In the genomic region with DNA sequence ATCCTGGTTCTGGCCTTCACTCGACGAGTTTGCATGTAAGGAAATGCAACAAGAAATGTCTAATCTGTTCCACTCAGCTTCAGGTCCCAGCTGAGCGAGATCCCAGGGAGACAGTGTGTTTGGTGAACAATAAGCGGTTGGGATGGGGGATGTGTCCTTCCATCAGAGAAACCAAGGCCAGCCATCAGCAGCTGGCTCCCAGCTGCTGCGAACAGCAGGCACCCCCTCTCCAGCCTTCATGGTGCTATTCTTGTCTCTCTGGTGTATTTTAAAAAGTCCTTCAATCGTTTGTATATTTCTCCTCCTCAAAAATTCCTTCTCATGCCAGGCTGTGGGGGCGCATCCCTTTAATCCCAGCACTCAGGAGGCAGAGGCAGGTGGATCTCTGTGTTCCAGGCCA, we compare ENCODE assay signal across 17 mouse cellular contexts. TPM values are rescaled to one million over a fixed set of nuclear protein-coding genes. Genes with fewer than 3 reads are reported as not detected.
DNase-seq lines count a peak whose midpoint lies in the region; ATAC-seq and TF ChIP-seq lines count a peak whose summit lies in the region.
"Had no signal": no experiment of that assay in that cellular context is flagged by ENCODE, and none has a peak within 500 bp of the region (broad histone marks: within the 10 kb centered on the region; RNA-seq: fewer than 3 reads in every experiment).

No protein-coding gene starts in this region.

- peak overlapping the region; percentile 57 for H3K27ac ChIP-seq in intestine, embryonic 14.5 days (ENCODE audit: low read depth)
- no peak overlapping the region for H3K27ac ChIP-seq in intestine, embryonic 16.5 days (ENCODE audit: low read length)
- H3K27ac ChIP-seq in testis, adult 2 months (ENCODE audit: control insufficient read depth, insufficient read depth, low read depth, low read length), result 0 out of 2 replicates have a peak overlapping the region, but pooled peaks have one; percentile 0
- no peak overlapping the region for H3K27ac ChIP-seq in midbrain, embryonic 14.5 days (replicated peaks; ENCODE audit: low read depth, low read length)
- H3K27ac ChIP-seq: limb, embryonic 15.5 days; neural tube, embryonic 12.5 days had no signal

- H3K4me1 ChIP-seq in intestine, embryonic 14.5 days (replicated peaks; ENCODE audit: control insufficient read depth, insufficient read depth, low read length), result peaks cover 14% of the 10 kb centered on the region
- peaks cover 24% of the 10 kb centered on the region; the same call in 1 of the 2 replicates for H3K4me1 ChIP-seq in intestine, embryonic 16.5 days (ENCODE audit: control insufficient read depth, insufficient read depth, low read length)
- peaks cover 4% of the 10 kb centered on the region for H3K4me1 ChIP-seq in testis, adult 2 months (ENCODE audit: control insufficient read depth, insufficient read depth, low read length)
- 0 out of 2 replicates have a peak, but pooled peaks cover 2% of the 10 kb centered on the region for H3K4me1 ChIP-seq in midbrain, embryonic 14.5 days (ENCODE audit: control insufficient read depth, insufficient read depth, low read length)

- H3K4me2 ChIP-seq in intestine, embryonic 14.5 days (ENCODE audit: low read length), result no peak overlapping the region
- no peak overlapping the region for H3K4me2 ChIP-seq in intestine, embryonic 16.5 days (ENCODE audit: low read depth, low read length)
- no peak overlapping the region for H3K4me2 ChIP-seq in midbrain, embryonic 14.5 days (ENCODE audit: low read length)
- H3K4me2 ChIP-seq: limb, embryonic 15.5 days; neural tube, embryonic 12.5 days had no signal

- no peaks in the 10 kb centered on the region for H3K36me3 ChIP-seq in intestine, embryonic 14.5 days (ENCODE audit: control insufficient read depth, insufficient read depth, low read length)
- no peaks in the 10 kb centered on the region for H3K36me3 ChIP-seq in intestine, embryonic 16.5 days (ENCODE audit: control insufficient read depth, insufficient read depth, low read length)
- no peaks in the 10 kb centered on the region for H3K36me3 ChIP-seq in testis, adult 2 months (ENCODE audit: control insufficient read depth, insufficient read depth, low read length)
- no peaks in the 10 kb centered on the region for H3K36me3 ChIP-seq in midbrain, embryonic 14.5 days (ENCODE audit: control insufficient read depth, insufficient read depth, low read length)
- H3K36me3 ChIP-seq: limb, embryonic 15.5 days; neural tube, embryonic 12.5 days had no signal

- H3K27me3 ChIP-seq in intestine, embryonic 14.5 days (replicated peaks; ENCODE audit: control insufficient read depth, insufficient read depth, low read length), result peaks cover 14% of the 10 kb centered on the region
- no peaks in the 10 kb centered on the region for H3K27me3 ChIP-seq in intestine, embryonic 16.5 days (replicated peaks; ENCODE audit: control insufficient read depth, insufficient read depth, low read length)
- 0 out of 2 replicates have a peak, but pooled peaks cover under 1% of the 10 kb centered on the region for H3K27me3 ChIP-seq in testis, adult 2 months (ENCODE audit: control insufficient read depth, insufficient read depth, low read length)
- H3K27me3 ChIP-seq in midbrain, embryonic 14.5 days (ENCODE audit: control insufficient read depth, insufficient read depth, low read length), result peaks cover 22% of the 10 kb centered on the region

- peak; percentile 52 for DNase-seq in adrenal gland, postnatal 14 days
- no peak for DNase-seq in adrenal gland, adult 8-10 months
- no peak for DNase-seq in intestine, embryonic 14.5 days (ENCODE audit: low spot score)
- no peak for DNase-seq in testis, postnatal 10 days (ENCODE audit: low spot score)
- DNase-seq in midbrain, embryonic 14.5 days, result no peak
- DNase-seq in urinary bladder, adult 2 months (ENCODE audit: low spot score), result no peak
- DNase-seq: cerebellum, adult 11 months; cerebellum, postnatal 25 days; heart, postnatal 36 days; kidney, postnatal 14 days; liver, postnatal 0 days; right cerebral cortex, postnatal 4 days; thymus, postnatal 36 days had no signal

- 48% methylated on average over 7 of the region's 7 CpGs for WGBS in intestine, embryonic 14.5 days
- 45% methylated on average over 7 of the region's 7 CpGs for whole genome bisulfite sequencing in intestine, embryonic 16.5 days
- 70% methylated on average over 7 of the region's 7 CpGs for WGBS in midbrain, embryonic 14.5 days

- TF ChIP-seq CTCF in testis, adult 2 months (IDR thresholded peaks at IDR 0.05; ENCODE audit: control insufficient read depth, insufficient read depth, insufficient replicate concordance, low read depth, low read length), result no peak

- TF ChIP-seq POLR2A in testis, adult 2 months (IDR thresholded peaks at IDR 0.05; ENCODE audit: control insufficient read depth, low read depth, low read length), result no peak

- H3K9me3 ChIP-seq in intestine, embryonic 14.5 days (ENCODE audit: control insufficient read depth, low read length), result no peaks in the 10 kb centered on the region
- H3K9me3 ChIP-seq in intestine, embryonic 16.5 days (ENCODE audit: control insufficient read depth, low read length), result no peaks in the 10 kb centered on the region
- H3K9me3 ChIP-seq in midbrain, embryonic 14.5 days (ENCODE audit: control insufficient read depth, low read length), result no peaks in the 10 kb centered on the region
- H3K9me3 ChIP-seq: limb, embryonic 15.5 days; neural tube, embryonic 12.5 days had no signal

- H3K4me3 ChIP-seq in intestine, embryonic 14.5 days (ENCODE audit: low read depth, low read length), result no peak overlapping the region
- H3K4me3 ChIP-seq in intestine, embryonic 16.5 days (ENCODE audit: low read length), result no peak overlapping the region
- H3K4me3 ChIP-seq in testis, adult 2 months (ENCODE audit: control insufficient read depth, low read depth, low read length), result no peak overlapping the region
- H3K4me3 ChIP-seq in midbrain, embryonic 14.5 days (replicated peaks; ENCODE audit: low read depth, low read length), result no peak overlapping the region
- H3K4me3 ChIP-seq: limb, embryonic 15.5 days; neural tube, embryonic 12.5 days had no signal

- ATAC-seq in intestine, embryonic 14.5 days (replicated peaks; ENCODE audit: low FRiP score, low TSS enrichment, low read depth), result no peak
- no peak for ATAC-seq in intestine, embryonic 16.5 days
- no peak for ATAC-seq in midbrain, embryonic 14.5 days (ENCODE audit: low FRiP score, low TSS enrichment)
- ATAC-seq: liver, postnatal 0 days had no signal

- H3K9ac ChIP-seq in intestine, embryonic 14.5 days (ENCODE audit: low read length), result no peak overlapping the region
- H3K9ac ChIP-seq in intestine, embryonic 16.5 days (ENCODE audit: low read depth, low read length), result no peak overlapping the region
- H3K9ac ChIP-seq in midbrain, embryonic 14.5 days (replicated peaks; ENCODE audit: low read length), result no peak overlapping the region
- H3K9ac ChIP-seq: limb, embryonic 15.5 days; liver, postnatal 0 days; neural tube, embryonic 12.5 days had no signal

RNA-seq across cellular contexts. Expression of gene Cavin1, which starts 4.6 kb away (rescaled TPM):
- 290 and 306 TPM in 2 replicates for total RNA-seq in adrenal gland, postnatal 14 days (2021)
- 100 to 1,000 TPM; 321 to 363 (median 344) TPM for total RNA-seq in adrenal gland, adult 8-10 months (2022)
- 99.3 and 102 TPM in 2 replicates for polyA plus RNA-seq in intestine, embryonic 14.5 days (2014; fragmentation: Nextera tagmentation; extraction: Ambion mirVana)
- 214 and 221 TPM in 2 replicates for polyA plus RNA-seq in intestine, embryonic 16.5 days (2015; fragmentation: Nextera tagmentation; extraction: Ambion mirVana)
- 5.1 and 6.1 TPM in 2 replicates for polyA plus RNA-seq in testis, adult 2 months (2012; rRNA removed)
- polyA plus RNA-seq in midbrain, embryonic 14.5 days (2014; fragmentation: Nextera tagmentation; extraction: Ambion mirVana), result 8.0 and 16.3 TPM in 2 replicates
- polyA plus RNA-seq in urinary bladder, adult 2 months (2012; rRNA removed), result 284 and 420 TPM in 2 replicates

RNA-seq across cellular contexts. Expression of gene Atp6v0a1, which starts 34.0 kb away (rescaled TPM):
- 91.3 and 111 TPM in 2 replicates for total RNA-seq in adrenal gland, postnatal 14 days (2021)
- 100 to 1,000 TPM; 155 to 222 (median 186) TPM for total RNA-seq in adrenal gland, adult 8-10 months (2022)
- 30.6 and 32.5 TPM in 2 replicates for polyA plus RNA-seq in intestine, embryonic 14.5 days (2014; fragmentation: Nextera tagmentation; extraction: Ambion mirVana)
- 38.8 and 43.3 TPM in 2 replicates for polyA plus RNA-seq in intestine, embryonic 16.5 days (2015; fragmentation: Nextera tagmentation; extraction: Ambion mirVana)
- polyA plus RNA-seq in testis, adult 2 months (2012; rRNA removed), result 18.1 and 23.7 TPM in 2 replicates
- polyA plus RNA-seq in midbrain, embryonic 14.5 days (2014; fragmentation: Nextera tagmentation; extraction: Ambion mirVana), result 115 and 119 TPM in 2 replicates
- polyA plus RNA-seq in urinary bladder, adult 2 months (2012; rRNA removed), result 66.9 and 74.1 TPM in 2 replicates

RNA-seq across cellular contexts. Expression of gene Stat3, which starts 35.9 kb away (rescaled TPM):
- 75.1 and 82.4 TPM in 2 replicates for total RNA-seq in adrenal gland, postnatal 14 days (2021)
- total RNA-seq in adrenal gland, adult 8-10 months (2022), result 100 to 1,000 TPM in 1 of 4 experiments, 10 to 100 TPM in 3; 84.0 to 116 (median 95.7) TPM
- 36.6 and 42.9 TPM in 2 replicates for polyA plus RNA-seq in intestine, embryonic 14.5 days (2014; fragmentation: Nextera tagmentation; extraction: Ambion mirVana)
- polyA plus RNA-seq in intestine, embryonic 16.5 days (2015; fragmentation: Nextera tagmentation; extraction: Ambion mirVana), result 48.9 and 53.2 TPM in 2 replicates
- polyA plus RNA-seq in testis, adult 2 months (2012; rRNA removed), result 25.0 and 30.2 TPM in 2 replicates
- polyA plus RNA-seq in midbrain, embryonic 14.5 days (2014; fragmentation: Nextera tagmentation; extraction: Ambion mirVana), result 29.6 and 30.6 TPM in 2 replicates
- 91.2 and 103 TPM in 2 replicates for polyA plus RNA-seq in urinary bladder, adult 2 months (2012; rRNA removed)

Comparison
In these comparisons a context has a peak if more than half of its experiments do, and no peak if none do; other contexts are left out.
1. H3K27ac ChIP-seq: peak in intestine, embryonic 14.5 days (single experiment) and testis, adult 2 months (single experiment); none in intestine, embryonic 16.5 days (single experiment) and midbrain, embryonic 14.5 days (single experiment).